Mouse (Mus musculus) urinary bladder, postnatal 36 days (tissue): ENCODE results near the gene Enho.

ENCODE experiments used
- DNase-seq, 2 experiments: peaks; one replicate each; pipeline ENCODE4 v3.0.0; 2022; ENCODE audit warnings: low spot score in 2 of 2, mixed read lengths in 1 of 2

Enho gene

DNA sequence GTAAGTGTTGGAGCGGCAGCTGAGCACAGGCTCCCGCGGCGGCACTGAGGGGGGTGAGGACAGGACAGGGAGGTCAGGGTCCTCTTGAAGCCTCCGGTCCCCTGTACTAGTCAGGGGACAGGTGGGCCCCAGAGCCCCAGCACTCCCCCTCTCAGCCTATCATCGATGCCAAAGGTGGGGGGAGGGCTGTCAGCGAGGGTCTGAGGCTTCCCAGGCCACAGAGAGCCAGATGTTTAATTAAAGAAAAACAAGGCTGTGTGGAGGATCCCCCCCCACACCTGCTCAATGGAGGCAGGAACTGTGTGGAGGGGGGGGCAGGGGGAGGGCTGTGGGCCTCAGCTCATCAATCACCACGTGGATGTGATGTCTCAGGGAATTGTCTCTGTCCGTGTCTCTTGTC lies 23.5 kb upstream of the Enho start:
- DNase-seq = no peak

GRCm38 (mm10) chr4:41662723-41663122 lies 22.6 kb upstream of the Enho start:
- no peak for DNase-seq

DNA sequence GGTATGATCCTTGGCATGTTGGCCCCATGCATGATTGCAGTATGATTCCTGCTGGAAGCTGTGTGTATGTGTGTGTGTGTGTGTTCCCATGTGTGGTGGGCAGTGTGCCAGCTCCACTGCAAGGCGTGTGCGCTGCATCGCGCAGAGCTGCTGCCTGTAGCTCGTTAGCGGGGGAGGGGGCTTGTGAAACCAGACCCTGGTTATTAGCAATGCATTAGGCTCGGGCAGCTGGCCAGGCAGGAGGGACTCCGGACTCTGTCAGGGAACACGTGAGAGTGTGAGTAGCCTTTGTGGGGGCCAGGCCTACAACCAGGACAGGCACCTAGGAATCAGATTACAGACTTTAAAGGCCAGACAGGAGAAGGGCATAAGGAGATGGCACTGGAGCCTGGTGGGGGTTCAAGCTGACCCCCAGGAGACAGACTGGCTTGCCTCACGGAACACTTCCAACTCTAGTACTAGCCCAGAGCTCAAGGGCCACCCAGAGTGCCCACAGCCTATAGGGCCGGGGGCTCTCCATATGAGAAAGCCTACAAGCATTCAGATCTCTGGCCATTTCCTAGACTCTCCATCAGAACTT lies 20.8 kb upstream of the Enho start:
- no peak for DNase-seq

- no peak for DNase-seq
Measured at GRCm38 (mm10) chr4:41659556-41659955, 19.4 kb upstream of the Enho start.

GRCm38 (mm10) chr4:41658566-41659384 lies 18.7 kb upstream of the Enho start:
- no peak for DNase-seq

DNA sequence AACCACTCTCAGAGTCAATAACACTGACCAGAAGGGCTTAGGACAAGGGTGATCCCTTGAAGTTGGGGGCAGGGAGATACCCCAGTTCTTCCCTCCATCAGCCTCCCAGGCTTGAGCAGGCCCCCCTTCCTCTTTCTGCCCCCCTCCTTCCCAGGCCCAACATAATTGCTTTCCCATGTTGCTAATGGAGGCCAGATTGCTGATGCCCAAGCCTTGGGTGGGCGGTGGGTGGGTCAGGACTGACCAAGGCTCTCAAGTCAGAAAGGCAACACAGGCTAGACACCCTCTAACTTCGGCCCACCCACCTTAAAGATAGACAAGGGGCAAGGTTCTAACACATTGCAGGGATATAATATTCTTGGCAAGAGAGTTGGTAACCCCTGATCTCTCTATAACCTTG lies 15.4 kb upstream of the Enho start:
- DNase-seq = no peak

GRCm38 (mm10) chr4:41654217-41654616 lies 14.1 kb upstream of the Enho start:
- peak; percentile 51 to 65 for DNase-seq

DNA sequence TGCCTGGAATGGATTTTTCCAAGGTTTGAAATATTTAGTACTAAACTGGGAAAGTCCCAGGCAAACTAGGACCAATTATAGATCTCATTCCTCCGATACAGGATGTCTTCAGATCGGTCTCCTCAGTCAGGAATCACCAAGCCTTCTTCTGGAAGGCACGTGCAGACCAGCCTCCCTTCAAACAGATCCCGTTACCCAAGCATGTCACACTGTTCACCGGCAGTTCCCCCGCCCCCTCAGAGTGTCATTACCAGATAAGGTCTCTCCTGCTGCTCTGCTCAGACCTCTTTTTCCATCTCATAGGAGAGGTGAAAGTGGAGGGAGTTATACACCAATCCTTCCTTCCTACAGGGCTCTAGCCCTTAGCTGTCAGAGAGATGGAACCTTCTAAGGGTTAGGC lies 13.6 kb upstream of the Enho start:
- no peak for DNase-seq

DNA sequence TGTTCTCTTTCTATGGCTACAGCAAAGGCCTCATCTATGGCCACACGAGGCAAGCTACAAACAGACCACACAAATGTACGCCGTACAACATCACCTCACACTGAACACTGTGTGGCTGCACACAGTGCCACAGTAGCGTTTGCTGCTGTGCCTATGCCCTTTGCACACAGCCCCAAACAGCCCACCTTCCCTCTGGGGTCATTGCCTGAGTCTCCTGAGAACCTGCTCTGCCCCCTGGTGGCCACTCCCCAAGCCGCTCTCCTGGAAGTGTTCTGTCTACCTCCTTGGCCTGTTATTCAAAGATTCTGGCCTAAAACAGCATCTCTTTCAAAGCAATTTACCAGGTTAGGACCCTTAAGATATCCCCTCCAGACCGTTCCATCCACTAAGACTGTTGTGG lies 13.2 kb upstream of the Enho start:
- DNase-seq = peak; percentile 69

GRCm38 (mm10) chr4:41648627-41649026 lies 8.5 kb upstream of the Enho start:
- DNase-seq = no peak

- peak in 1 of 2 experiments; percentile 49 for DNase-seq
Measured at GRCm38 (mm10) chr4:41648157-41648556, 8.0 kb upstream of the Enho start.

DNA sequence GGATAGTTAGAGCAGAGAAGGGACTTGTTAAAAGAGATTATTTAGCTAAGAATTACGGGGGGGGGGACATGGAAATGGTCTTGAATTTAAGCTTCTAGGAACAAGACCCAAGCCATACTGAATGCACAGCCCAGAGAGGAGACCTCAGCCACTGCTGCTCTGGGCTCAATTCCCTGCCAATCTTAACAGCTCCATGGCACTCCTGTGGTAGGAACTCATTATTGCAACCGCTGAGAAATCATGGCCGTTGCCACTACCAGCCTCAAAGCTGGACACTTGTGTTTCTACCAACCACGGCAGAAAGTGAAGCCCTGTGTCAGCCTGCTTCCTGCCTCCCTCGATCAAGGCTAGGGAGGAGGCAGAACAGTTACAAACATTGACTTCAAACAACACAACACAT lies 5.4 kb upstream of the Enho start:
- no peak for DNase-seq

GRCm38 (mm10) chr4:41641199-41641822 lies 1.2 kb upstream of the Enho start:
- DNase-seq = no peak

- no peak for DNase-seq
Measured at GRCm38 (mm10) chr4:41639214-41639841, 796 bp downstream of the Enho start.

DNA sequence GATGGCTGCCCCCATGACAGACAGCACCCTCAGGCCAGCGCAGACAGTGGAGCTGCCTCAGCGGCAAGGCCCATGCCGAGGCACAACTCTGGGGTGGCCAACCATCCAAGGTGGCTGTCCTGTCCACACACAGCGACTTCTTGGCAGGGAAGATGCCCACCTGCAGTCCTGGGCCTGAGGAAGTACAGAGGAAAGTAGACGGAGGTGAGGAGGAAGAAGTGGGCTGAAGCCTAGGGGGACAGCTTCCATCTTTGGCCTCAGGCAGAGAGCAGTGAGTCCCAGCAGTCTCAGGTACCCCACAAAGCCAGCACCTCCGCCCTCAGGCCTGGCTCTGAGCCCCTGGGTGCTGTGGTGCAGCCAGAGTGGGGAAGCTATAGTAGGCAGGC lies 1.3 kb downstream of the Enho start:
- no peak for DNase-seq

GRCm38 (mm10) chr4:41638186-41638731 lies 1.9 kb downstream of the Enho start:
- no peak for DNase-seq

DNA sequence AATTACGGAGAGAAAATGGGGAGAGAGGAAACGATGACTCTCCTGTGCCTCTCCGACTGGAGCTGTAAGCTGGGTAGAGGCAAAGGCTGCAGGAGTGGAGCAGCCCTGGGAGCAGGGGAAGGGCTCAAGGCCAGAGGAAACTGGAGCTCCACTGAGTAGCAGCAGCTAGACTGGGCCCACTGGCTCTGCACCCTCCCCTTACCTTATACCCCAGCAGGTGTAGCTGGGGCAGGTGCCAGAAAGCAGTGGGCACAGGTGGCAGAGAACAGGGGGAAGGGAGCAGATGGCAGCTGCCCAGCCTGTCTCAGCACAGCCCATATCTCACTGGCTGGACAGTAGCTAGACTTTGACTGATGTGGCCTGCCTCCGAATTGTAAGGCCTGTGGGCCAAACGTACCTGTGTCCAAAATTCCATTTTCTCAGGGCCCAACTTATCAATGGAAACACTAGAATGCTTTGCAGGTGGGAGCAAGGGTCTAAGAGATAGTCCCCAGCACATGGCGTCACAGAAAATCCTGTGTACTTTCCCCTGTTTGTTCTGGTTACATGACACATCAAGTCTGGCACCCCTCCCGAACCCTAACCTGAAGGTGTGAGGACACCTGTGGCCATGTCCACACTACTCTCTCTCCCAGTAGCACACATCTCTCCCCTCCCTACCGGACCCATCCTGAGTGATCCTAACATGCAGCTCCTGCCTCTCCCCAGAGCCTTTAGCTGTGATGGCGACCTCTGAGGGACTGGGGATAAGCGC lies 3.1 kb downstream of the Enho start:
- no peak for DNase-seq

GRCm38 (mm10) chr4:41636366-41636765 lies 3.8 kb downstream of the Enho start:
- DNase-seq = no peak

DNA sequence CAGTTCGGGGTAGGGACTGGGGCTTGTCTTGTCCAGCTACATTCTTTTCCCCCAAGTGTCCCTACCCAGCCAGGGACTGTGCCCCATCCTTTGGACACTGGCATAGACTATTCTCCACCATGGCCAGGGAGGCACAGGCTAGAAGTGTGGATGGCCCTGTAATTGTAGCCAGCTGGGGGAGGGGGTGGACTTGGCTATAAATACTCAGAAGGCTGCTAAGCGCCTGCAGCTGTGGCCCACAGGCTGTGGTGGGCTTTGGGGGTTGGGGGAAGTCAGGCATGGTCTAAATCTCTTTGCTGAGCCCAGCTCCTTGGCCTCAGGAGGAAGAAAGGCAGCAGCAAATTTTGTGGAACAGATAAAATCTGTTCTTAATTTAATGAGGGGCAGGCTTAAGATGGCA lies 4.2 kb downstream of the Enho start:
- DNase-seq = no peak

- DNase-seq = no peak
Measured at GRCm38 (mm10) chr4:41635224-41635623, 4.9 kb downstream of the Enho start.

DNA sequence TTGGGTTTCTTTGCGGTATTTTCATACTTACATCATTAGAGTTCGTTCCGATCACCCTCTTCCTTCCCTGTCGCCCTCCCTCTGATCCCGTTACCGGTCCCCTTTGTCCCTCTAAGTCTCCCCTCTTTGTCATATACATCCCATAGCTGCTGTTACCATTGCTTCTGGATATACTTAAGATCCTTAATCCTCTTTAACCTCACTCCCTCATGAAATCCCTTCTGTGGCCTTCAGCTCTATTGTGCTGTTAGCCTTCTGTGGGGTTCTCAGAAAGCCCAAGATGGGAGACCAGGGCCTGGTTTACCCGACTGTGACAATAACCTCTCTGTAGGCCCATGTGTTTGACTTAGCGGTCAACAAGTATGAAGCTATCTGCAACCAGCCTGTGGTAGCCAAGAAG lies 5.5 kb downstream of the Enho start:
- DNase-seq = no peak

GRCm38 (mm10) chr4:41633001-41633400 lies 7.1 kb downstream of the Enho start:
- no peak for DNase-seq
